Mouse (Mus musculus): ENCODE data around the gene Tnni3k.

- TF ChIP-seq GATA1 (IDR thresholded peaks at IDR 0.05; ENCODE audit: borderline replicate concordance, low read length) (no peak), FLI1 (IDR thresholded peaks at IDR 0.05; ENCODE audit: low read length) (no peak)
Observed at GRCm38 (mm10) chr3:154811281-154811680, 243.9 kb downstream of the Tnni3k start.
